In genomic region chr11:63951831-63952631, GRCm38 (mm10) we compare ENCODE assay signal across 7 mouse cellular contexts. TPM values are rescaled to one million over a fixed set of nuclear protein-coding genes. Genes with fewer than 3 reads are reported as not detected.
A peak's percentile ranks its signal among the peaks of the same experiment; 100 is the strongest.
DNase-seq lines count a peak whose midpoint lies in the region; ATAC-seq and TF ChIP-seq lines count a peak whose summit lies in the region.

No protein-coding gene starts in this region.

- WGBS in hindbrain, embryonic 16.5 days: 5% methylated on average over 19 of the region's 19 CpGs
- 10% methylated on average over 19 of the region's 19 CpGs for WGBS in liver, embryonic 14.5 days (ENCODE audit: insufficient replicate concordance)
- 34% methylated on average over 19 of the region's 19 CpGs for WGBS in thymus, adult 2 months

- intact Hi-C loops in gastrocnemius, postnatal 14 days (cut with DNase I; ENCODE audit: low total_unique reads): no loop called here

- H3K4me2 ChIP-seq in hindbrain, embryonic 16.5 days (ENCODE audit: low read length): peak overlapping the region; percentile 46
- H3K4me2 ChIP-seq in liver, embryonic 14.5 days (ENCODE audit: low read depth): peak overlapping the region; percentile 38

- no peak for TF ChIP-seq EP300 in liver, embryonic 14.5 days (IDR thresholded peaks at IDR 0.05; ENCODE audit: low read depth)

- peak; percentile 81 for ATAC-seq in hindbrain, embryonic 16.5 days
- peak; percentile 67 for ATAC-seq in liver, embryonic 14.5 days (ENCODE audit: insufficient read depth)

- TF ChIP-seq POLR2A in thymus, adult 2 months (IDR thresholded peaks at IDR 0.05; ENCODE audit: control insufficient read depth, extremely low read depth, insufficient read depth, low read length, poor library complexity): no peak

- H3K9ac ChIP-seq in hindbrain, embryonic 16.5 days (ENCODE audit: low read depth, low read length): no peak overlapping the region
- no peak overlapping the region for H3K9ac ChIP-seq in liver, embryonic 14.5 days (replicated peaks)

- peak overlapping the region; percentile 22; the same call in 1 of the 2 replicates for H3K4me3 ChIP-seq in hindbrain, embryonic 16.5 days (ENCODE audit: low read length)
- no peak overlapping the region; a peak in 1 of 4 replicates for H3K4me3 ChIP-seq in liver, embryonic 14.5 days (ENCODE audit: insufficient read depth in 1 of 2, low read depth in 2 of 2, low read length in 2 of 2)
- H3K4me3 ChIP-seq in thymus, adult 2 months (ENCODE audit: control insufficient read depth, insufficient read depth, low read length): no peak overlapping the region

- H3K27me3 ChIP-seq in hindbrain, embryonic 16.5 days (replicated peaks; ENCODE audit: control insufficient read depth, insufficient read depth, low read length): peaks cover 3% of the 10 kb centered on the region; the same call in 1 of the 2 replicates
- H3K27me3 ChIP-seq in liver, embryonic 14.5 days (ENCODE audit: control insufficient read depth, insufficient read depth, low read length): no peaks in the 10 kb centered on the region
- no peaks in the 10 kb centered on the region for H3K27me3 ChIP-seq in thymus, adult 2 months (ENCODE audit: control insufficient read depth, insufficient read depth, low read length)

- peak; percentile 86 for DNase-seq in R1 (ENCODE audit: low read depth, low spot score)
- peak; percentile 66 for DNase-seq in c-Kit-positive CD71-positive TER-119-negative erythroid progenitor cells, embryonic 14.5 days (ENCODE audit: low read depth)
- peak; percentile 66 for DNase-seq in gastrocnemius, postnatal 14 days
- DNase-seq in liver, embryonic 14.5 days (ENCODE audit: low read depth in 3 of 3, low spot score in 3 of 3): peak; percentile 38 to 45 (median 39)
- DNase-seq in neural tube, embryonic 10.5 days (ENCODE audit: extremely low spot score, low spot score): peak; percentile 67
- DNase-seq in thymus, adult 2 months: no peak

- no peak for TF ChIP-seq CTCF in liver, embryonic 14.5 days (IDR thresholded peaks at IDR 0.05; ENCODE audit: low read depth)
- TF ChIP-seq CTCF in thymus, adult 2 months (IDR thresholded peaks at IDR 0.05; ENCODE audit: borderline replicate concordance, control insufficient read depth, extremely low read depth, insufficient read depth, low read length, poor library complexity): no peak

- no peaks in the 10 kb centered on the region for H3K36me3 ChIP-seq in hindbrain, embryonic 16.5 days (ENCODE audit: control insufficient read depth, insufficient read depth, low read length)
- H3K36me3 ChIP-seq in liver, embryonic 14.5 days (replicated peaks; ENCODE audit: control insufficient read depth, insufficient read depth, low read depth): no peaks in the 10 kb centered on the region
- H3K36me3 ChIP-seq in thymus, adult 2 months (ENCODE audit: control insufficient read depth, insufficient read depth, low read length): no peaks in the 10 kb centered on the region

- peaks cover 14% of the 10 kb centered on the region for H3K4me1 ChIP-seq in hindbrain, embryonic 16.5 days (ENCODE audit: control insufficient read depth, insufficient read depth, low read depth, low read length)
- peaks cover 0 to 5% of the 10 kb centered on the region in 2 experiments; a peak in 1 of 4 replicates for H3K4me1 ChIP-seq in liver, embryonic 14.5 days (replicated peaks; ENCODE audit: control insufficient read depth in 2 of 2, insufficient read depth in 2 of 2, low read length in 1 of 2)
- no peaks in the 10 kb centered on the region for H3K4me1 ChIP-seq in thymus, adult 2 months (replicated peaks; ENCODE audit: control insufficient read depth, insufficient read depth, low read length)

- no peak overlapping the region for H3K27ac ChIP-seq in hindbrain, embryonic 16.5 days (ENCODE audit: low read depth, low read length)
- no peak overlapping the region for H3K27ac ChIP-seq in liver, embryonic 14.5 days
- H3K27ac ChIP-seq in thymus, adult 2 months (ENCODE audit: control insufficient read depth, insufficient read depth, low read length): no peak overlapping the region

- H3K9me3 ChIP-seq in hindbrain, embryonic 16.5 days (ENCODE audit: control insufficient read depth, low read length): no peaks in the 10 kb centered on the region
- no peaks in the 10 kb centered on the region for H3K9me3 ChIP-seq in liver, embryonic 14.5 days (ENCODE audit: control insufficient read depth, low read length)

RNA-seq across cellular contexts. Expression of gene Hs3st3b1, which starts 29.9 kb away (rescaled TPM):
- total RNA-seq in gastrocnemius, postnatal 14 days (2021): under 1 TPM; 0.35 to 0.62 TPM
- 4.8 and 5.6 TPM in 2 replicates for polyA plus RNA-seq in hindbrain, embryonic 16.5 days (2015; fragmentation: Nextera tagmentation; extraction: Ambion mirVana)
- polyA plus RNA-seq in liver, embryonic 14.5 days (2012; rRNA removed): 7.8 and 8.0 TPM in 2 replicates
- 10.4 and 12.1 TPM in 2 replicates for polyA plus RNA-seq in liver, embryonic 14.5 days (2014; fragmentation: Nextera tagmentation; extraction: Ambion mirVana)
- 9.3 and 12.0 TPM in 2 replicates for polyA plus RNA-seq in thymus, adult 2 months (2012; rRNA removed)
